Mouse (Mus musculus) embryonic fibroblast, embryonic 13.5 days (primary cell): Measurements from ENCODE around the gene Irf8. TPM values are rescaled to one million over a fixed set of nuclear protein-coding genes. Genes with fewer than 3 reads are reported as not detected.

Experiments used
- H3K27ac ChIP-seq: 2 replicates; pipeline ENCODE4 v1.5.1; 2012; ENCODE audit warnings: low read length, control low read depth, inconsistent platforms; ENCODE audit not compliant: insufficient read depth
- H3K4me1 ChIP-seq: 2 replicates; pipeline ENCODE4 v1.6.1; 2011; ENCODE audit warnings: low read length; ENCODE audit not compliant: control insufficient read depth, insufficient read depth
- H3K4me3 ChIP-seq: 2 replicates; pipeline ENCODE4 v1.5.1; 2011; ENCODE audit warnings: mild to moderate bottlenecking, control low read depth, low read length; ENCODE audit not compliant: insufficient read depth
- CTCF ChIP-seq: IDR thresholded peaks from 2 replicates; pipeline ENCODE4 v1.5.1; 2011; ENCODE audit warnings: mild to moderate bottlenecking, control low read depth, low read length, moderate library complexity, borderline replicate concordance; ENCODE audit not compliant: insufficient read depth
- POLR2A ChIP-seq: IDR thresholded peaks from 2 replicates; pipeline ENCODE4 v1.6.1; 2011; ENCODE audit warnings: low read depth, mild to moderate bottlenecking, control low read depth, low read length, moderate library complexity
- polyA plus RNA-seq: library from polyadenylated mRNA; stranded (reverse); fragments of >200 nt; gene quantifications from 2 replicates; pipeline ENCODE4 v1.2.4, GENCODE M21; 2011; ENCODE audit warnings: low read depth; ENCODE audit not compliant: missing spikeins, insufficient read length

Gene Irf8
- polyA plus RNA-seq, 1 experiment = 0.39 TPM

DNA sequence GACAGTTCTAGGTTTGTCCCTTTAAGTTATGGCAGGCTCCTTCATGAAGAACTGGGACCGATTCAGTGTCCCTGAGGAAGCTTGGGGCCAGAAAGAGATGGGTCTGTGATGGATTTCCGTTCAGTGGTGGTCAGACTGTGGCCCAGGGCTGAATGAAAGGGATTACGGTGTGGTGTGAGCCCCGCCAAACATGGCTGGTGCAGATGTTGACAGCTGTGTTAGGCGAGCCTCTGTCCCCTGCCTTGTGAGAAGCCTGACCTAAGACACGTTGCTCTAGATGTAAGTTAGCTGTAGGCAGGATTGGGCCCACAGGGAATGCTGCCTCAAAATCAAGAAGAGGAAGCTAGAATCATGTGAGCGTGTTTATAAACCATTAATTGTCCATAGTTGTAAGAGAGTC is 1.0 kb downstream of the Irf8 start:
- H3K27ac ChIP-seq = no peak overlapping the region
- no peak for TF ChIP-seq POLR2A
- no peak for TF ChIP-seq CTCF
- H3K4me3 ChIP-seq = no peak overlapping the region
- H3K4me1 ChIP-seq = no peaks in the 10 kb centered on the region

DNA sequence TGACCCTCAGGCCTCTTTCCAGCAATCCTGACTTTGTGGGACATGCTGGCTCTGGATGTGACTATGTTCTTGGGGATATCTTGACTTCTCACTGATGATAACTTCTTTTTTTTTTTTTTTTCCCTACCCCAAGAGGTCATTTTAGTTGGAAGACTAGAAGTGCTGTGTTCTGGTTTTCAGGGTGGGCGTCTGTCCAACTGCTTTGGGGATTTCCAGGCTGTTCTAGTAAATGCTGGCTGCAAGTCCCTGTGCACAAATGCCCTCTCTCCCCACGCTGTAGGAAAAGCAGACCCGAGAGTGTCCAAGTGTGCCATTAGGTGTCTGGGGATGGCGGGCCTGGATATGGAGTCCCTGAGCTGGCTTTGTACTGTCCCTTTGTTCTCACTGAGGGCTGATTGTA is 2.6 kb downstream of the Irf8 start:
- H3K4me1 ChIP-seq = no peaks in the 10 kb centered on the region
- H3K27ac ChIP-seq = no peak overlapping the region
- TF ChIP-seq POLR2A (no peak), CTCF (no peak)
- no peak overlapping the region for H3K4me3 ChIP-seq

DNA sequence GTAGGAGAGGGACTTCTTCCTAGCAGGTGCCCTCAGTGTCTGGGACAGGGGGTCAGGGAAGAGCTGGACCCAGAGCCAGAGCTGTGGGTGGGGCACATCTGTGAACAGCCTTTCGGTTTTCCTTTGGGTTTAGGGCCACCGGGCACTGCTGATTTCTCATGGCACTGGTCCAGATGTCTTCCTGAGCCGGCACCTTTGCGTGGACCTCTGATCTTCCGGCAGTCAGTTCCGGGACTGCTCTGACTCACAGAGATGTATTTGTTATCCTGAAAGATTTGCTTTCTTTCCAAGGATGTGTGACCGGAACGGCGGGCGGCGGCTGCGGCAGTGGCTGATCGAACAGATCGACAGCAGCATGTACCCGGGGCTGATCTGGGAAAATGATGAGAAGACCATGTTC is 3.4 kb downstream of the Irf8 start:
- no peaks in the 10 kb centered on the region for H3K4me1 ChIP-seq
- H3K4me3 ChIP-seq = no peak overlapping the region
- TF ChIP-seq CTCF (no peak), POLR2A (no peak)
- no peak overlapping the region for H3K27ac ChIP-seq

DNA sequence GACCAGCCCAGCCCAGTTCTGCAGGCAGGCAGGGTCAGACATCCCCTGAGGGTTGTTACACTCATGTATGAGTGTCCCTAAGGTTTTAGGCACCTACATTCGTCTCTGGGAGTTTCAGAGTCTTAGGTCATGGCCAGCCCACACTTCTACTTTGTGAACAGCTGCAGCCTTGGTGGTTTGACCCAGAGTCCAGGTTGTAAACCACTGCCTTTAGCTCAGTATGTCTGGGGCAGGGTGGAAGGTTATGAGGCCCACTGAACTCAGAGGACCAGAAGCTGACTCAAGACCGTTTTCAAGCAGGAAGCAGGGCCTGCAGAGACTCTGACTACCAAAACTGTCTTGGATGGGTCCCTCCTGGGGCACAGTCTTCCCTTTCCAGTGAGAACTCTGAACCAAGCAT is 4.4 kb downstream of the Irf8 start:
- no peak overlapping the region for H3K27ac ChIP-seq
- no peak for TF ChIP-seq CTCF
- no peak for TF ChIP-seq POLR2A
- H3K4me3 ChIP-seq = no peak overlapping the region
- H3K4me1 ChIP-seq = no peaks in the 10 kb centered on the region

DNA sequence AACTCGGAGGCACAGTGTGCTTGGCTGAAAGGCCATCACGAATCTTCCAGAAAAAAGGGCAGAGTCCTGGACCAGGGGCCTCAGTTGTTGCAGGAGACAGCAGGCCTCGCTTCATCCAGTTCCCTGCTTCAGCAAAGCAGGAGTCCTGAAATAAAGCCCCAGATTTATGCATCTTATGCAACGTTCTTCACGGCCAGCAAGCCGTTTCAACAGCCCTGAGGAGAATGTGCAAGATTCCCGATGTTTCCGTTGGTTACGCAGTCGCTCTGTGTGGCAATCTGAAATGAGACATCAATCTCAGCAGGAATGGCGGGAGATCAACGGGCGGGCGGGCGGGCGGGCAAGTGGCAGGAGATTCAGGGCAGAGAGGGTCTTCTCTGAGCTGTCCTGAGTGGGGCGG is 4.8 kb downstream of the Irf8 start:
- no peak overlapping the region for H3K4me3 ChIP-seq
- no peak overlapping the region for H3K27ac ChIP-seq
- TF ChIP-seq POLR2A (no peak), CTCF (no peak)
- no peaks in the 10 kb centered on the region for H3K4me1 ChIP-seq

DNA sequence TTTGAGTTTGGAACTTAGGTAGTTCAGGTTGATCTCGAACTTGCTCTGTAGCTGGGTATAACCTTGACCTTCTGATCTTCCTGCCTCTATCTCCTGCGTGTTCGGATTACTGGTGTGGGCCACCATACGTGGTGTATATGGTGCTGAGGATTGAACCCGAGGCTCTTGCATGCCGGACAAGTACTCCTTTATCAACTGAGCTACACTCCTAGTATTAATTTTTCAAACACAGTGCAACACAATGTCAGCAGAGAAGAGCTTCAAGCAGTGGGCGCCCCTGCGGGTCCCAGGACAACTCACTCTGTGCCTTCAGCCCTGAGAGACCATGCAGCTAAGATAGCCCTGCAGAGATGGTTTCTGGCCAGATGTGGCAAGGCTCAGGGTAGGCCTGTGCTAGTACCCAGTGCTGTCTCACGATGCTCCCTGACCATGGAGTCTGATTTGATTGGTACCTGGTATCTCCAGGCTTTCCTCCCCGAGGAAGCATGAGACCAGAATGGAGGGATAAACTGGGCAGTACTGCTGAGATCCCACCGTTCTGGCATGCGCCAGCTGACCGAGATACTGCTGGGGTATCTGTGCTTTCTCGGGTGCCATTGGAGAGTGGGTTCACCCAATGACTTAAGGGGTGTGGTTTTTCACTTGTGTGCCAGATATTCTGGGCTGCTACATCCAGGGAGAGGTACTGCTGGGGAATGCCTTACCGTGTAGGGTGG is 5.8 kb downstream of the Irf8 start:
- Histone ChIP-seq H3K27ac (no peak overlapping the region), H3K4me1 (no peaks in the 10 kb centered on the region), H3K4me3 (no peak overlapping the region)
- TF ChIP-seq CTCF (no peak), POLR2A (no peak)

DNA sequence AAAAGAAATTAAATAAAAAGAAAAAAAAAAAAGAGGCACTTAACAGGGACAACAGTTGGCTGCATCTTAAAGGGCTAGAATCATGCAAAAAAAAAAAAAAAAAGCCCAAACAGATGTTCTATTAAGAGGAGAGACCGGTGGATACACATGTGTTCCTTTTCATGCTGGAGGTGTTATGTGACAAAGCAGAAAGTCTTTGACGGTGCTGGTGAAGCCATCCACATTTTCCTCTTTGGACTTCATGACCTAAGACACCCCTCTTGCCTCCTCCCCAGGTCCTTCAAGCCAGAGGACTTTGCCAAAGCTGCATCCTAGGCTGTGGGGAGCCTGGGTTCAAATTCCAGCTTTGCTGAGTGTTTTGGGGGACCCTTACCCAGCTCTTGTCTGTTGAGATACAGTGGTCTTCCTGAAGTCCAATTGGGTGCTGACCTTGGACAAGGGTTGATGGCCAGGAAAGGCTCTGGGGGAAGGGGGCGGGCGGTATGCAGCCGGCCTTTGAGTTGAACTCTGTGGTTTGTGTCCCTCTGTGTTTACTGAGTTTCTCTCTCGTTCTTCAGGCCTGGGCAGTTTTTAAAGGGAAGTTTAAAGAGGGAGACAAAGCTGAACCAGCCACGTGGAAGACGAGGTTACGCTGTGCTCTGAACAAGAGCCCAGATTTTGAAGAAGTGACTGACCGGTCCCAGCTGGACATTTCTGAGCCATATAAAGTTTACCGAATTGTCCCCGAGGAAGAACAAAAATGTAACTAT is 7.2 kb downstream of the Irf8 start:
- Histone ChIP-seq H3K4me3 (no peak overlapping the region), H3K4me1 (no peaks in the 10 kb centered on the region), H3K27ac (no peak overlapping the region)
- TF ChIP-seq CTCF (no peak), POLR2A (no peak)

DNA sequence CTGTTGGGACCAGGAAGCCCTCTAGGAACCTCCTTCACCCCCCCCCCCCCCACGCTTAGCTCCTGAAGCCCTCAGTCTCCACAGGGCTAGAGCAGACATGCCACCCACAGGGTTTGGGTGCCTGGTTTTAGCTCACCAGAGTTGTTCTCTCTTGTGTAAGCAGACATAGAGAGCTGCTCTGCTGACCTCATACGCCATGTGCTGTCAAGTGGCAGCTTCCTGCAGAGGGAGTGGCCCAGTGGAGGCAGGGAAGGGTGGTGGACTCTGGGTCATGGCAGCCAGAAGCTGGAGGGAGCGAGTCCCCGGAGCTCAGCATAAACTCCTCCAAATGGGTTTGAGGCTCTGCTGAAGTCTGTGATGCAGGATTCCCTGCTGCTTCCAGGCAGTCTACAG is 7.7 kb downstream of the Irf8 start:
- Histone ChIP-seq H3K4me1 (no peaks in the 10 kb centered on the region), H3K27ac (no peak overlapping the region), H3K4me3 (no peak overlapping the region)
- TF ChIP-seq CTCF = no peak

DNA sequence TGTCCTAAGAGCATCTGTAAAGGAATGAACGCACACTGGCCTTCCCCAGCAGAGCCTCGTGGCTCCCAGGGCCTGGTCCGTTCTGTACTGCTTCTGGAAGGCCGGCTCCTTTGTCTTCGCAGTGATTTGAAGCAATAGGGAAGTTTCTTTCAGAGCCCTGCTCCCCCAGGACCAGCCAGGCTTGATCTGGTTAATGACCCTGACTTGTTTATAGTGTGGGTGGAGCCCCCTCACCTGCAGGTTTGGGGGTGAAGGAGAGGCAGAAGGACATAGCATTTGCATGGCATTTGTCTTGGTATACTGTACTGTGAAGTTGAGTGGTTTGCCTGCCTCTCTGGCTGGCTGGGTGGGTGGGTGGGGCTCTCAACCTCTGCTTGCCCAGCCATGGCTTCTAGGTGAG is 8.3 kb downstream of the Irf8 start:
- H3K27ac ChIP-seq = no peak overlapping the region

DNA sequence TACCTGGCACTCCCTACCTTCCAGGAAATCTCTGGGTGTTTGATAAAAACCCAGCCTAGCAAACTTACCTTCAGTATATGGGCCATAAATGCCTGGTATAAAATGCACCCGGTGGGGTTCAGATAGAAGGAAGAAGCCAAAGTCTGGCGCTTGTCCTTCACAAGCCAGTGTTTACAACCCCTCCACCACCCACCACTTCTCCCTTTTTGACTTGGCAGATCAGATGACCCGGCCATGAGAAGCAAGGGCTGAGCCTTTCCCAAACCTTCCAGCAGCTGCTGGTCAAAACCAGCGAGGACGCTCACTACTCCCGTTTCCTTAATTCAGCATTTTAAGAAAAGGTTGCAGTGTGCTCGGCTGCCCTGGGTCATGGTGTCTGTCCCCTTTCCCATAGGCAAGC is 9.1 kb downstream of the Irf8 start:
- Histone ChIP-seq H3K27ac (no peak overlapping the region), H3K4me3 (no peak overlapping the region), H3K4me1 (no peaks in the 10 kb centered on the region)
- TF ChIP-seq POLR2A (no peak), CTCF (no peak)

More for the DNA sequence above, 8.3 kb downstream of the Irf8 start:
- Histone ChIP-seq H3K4me1 (no peaks in the 10 kb centered on the region), H3K4me3 (no peak overlapping the region)
- TF ChIP-seq POLR2A (no peak), CTCF (no peak)

DNA sequence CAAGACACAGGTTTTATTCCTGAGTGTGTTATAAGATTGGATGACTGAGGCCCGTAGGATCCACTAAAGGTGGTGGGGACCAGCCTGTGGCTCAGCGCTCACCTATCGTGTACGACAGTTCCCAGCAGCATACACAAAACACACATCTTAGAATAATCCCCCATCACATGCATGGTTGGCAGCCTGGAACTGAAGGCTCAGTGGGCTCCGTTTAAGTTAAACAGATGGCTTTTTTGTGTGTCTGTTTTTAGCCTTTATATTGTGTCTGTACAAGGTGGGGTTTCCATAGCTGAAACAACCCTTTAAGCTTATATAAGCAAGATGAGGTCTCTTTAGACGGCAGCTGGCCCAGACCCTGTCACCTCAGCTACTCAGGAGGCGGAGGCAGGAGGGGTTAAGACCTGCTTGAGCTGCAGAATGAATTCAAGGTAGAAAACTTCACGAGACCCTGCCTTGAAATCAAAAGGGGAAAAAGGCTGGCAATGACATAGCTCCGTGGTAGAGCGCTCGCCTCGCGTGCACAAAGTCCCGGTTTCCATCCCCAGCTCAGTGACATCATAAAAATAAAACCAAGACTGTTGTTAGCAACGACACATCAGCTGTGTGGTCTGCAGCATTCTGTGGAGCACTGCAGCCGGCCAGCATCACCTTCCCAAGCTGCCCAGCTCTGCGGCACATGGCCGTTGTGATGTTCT is 10.0 kb downstream of the Irf8 start:
- Histone ChIP-seq H3K27ac (no peak overlapping the region), H3K4me3 (no peak overlapping the region), H3K4me1 (no peaks in the 10 kb centered on the region)
- TF ChIP-seq POLR2A = no peak
- TF ChIP-seq CTCF = no peak
